Mouse (Mus musculus) MN1 (cell line): ENCODE results near the gene Glrx3.

ENCODE experiments used
- DNase-seq: peaks from one replicate; pipeline ENCODE4 v3.0.0-alpha.2; 2016; ENCODE audit warnings: low spot score

Gene Glrx3

GRCm38 (mm10) chr7:137472149-137472548 is 34.7 kb downstream of the Glrx3 start:
- DNase-seq: no peak

GRCm38 (mm10) chr7:137477950-137478620 is 40.7 kb downstream of the Glrx3 start:
- DNase-seq: peak; percentile 93

GRCm38 (mm10) chr7:137478621-137478982 is 41.2 kb downstream of the Glrx3 start:
- no peak for DNase-seq

DNA sequence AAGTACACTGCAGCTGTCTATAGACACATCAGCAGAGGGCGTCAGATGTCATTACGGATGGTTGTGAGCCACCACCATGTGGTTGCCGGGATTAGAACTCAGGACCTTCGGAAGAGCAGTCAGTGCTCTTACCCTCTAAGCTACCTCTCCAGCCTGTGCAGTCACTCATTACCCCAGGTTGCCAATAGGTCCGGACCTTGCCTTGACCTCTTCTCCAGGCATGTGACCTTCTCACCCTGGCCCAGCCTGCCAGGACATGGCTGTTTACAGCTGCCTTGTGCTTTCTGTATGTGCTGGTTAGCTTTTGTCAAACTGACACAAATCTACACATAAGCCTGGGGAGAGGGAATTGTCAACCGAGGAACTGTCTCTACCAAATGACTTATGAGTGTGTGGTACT is 43.4 kb downstream of the Glrx3 start:
- DNase-seq: no peak

DNA sequence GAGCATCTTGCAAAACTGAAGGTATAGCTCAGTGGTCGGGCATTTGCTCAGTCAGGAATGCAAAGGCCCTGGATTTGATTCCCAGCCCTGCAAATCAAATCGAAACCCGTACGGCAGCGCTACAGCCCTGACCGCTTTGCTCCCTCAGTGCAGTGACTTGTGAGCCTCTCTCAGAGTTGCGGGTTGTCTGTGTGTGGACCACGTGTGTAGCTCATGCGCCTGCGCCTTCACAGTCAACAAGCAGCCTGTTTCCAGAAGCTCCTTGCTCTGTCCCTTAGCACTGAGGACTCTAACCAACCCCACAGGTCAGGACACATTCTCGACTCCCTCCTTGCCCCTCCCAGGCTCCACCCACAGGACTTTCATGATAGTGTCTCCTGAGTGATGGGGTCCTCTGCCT is 46.6 kb downstream of the Glrx3 start:
- DNase-seq: no peak

DNA sequence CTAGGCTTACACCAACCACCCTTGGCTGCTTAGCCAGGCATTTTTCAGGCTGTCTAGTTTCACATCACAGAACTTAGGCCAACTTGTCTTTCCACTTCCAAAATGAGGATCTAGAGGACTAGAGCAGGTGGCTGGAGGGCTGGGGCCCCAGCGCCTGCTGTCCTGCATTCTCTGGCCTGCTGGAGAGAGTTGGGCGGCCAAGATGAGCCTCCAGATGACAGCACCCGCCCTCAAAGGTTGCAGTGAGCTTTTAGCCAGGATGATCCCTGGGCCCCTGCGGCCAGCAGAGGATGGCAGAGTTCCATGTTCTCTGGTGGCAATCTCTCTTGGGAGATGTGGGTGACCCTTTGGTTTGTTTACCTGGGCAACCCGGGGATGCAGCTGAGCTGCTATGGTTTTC is 51.0 kb downstream of the Glrx3 start:
- DNase-seq: no peak

DNA sequence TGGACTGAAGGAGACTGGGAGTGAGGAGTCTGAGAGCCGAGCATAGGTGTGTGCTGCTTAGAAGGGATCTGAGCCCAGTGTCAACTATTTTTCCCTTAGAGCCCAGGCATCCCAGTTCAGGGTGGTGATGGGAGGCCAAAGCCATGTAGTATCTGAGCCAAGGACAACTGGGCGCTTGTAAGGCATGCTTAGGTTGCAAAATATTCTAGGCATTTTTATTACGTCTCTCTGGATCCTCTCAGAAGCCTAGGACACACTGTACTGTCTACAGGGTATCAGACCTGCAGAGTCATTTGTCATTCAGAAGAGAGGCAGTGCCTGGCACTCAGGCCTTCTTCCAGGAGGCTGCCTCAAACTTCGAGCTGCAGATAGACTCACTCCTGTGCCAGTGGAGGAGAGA is 53.3 kb downstream of the Glrx3 start:
- DNase-seq: no peak

DNA sequence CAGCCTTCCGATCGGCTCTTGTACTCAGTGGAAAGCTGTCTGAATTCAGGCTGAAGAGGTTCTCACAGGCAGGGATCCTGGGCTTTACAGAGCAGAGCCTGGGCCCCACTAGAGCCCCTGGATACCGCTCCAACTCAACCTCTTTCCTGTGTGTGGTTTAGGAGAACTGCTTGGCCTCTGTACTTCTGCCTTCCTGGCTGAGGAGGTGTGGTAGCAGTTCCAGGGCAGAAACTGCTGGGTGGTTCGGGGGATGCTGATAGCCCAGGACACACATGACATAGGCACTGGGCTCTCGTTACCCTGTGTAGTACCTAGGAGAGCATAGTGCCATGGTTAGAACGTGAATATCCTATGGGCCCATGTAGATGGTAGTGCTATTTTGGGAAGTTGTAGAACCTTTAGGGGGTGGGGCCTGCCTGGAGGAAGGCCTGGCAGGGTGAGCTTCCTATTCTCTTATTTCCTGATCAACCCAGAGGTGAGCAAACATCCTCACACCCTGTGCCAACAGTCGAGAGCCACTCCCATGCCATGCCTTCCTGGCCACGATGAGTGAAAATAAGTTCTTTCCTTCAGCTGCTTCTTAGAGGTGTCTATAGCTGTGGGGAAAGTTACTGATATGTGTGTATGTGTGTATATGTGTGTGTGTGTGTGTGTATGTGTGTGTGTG is 55.0 kb downstream of the Glrx3 start:
- no peak for DNase-seq

- DNase-seq: no peak
Measured at GRCm38 (mm10) chr7:137498736-137499135, 61.3 kb downstream of the Glrx3 start.

DNA sequence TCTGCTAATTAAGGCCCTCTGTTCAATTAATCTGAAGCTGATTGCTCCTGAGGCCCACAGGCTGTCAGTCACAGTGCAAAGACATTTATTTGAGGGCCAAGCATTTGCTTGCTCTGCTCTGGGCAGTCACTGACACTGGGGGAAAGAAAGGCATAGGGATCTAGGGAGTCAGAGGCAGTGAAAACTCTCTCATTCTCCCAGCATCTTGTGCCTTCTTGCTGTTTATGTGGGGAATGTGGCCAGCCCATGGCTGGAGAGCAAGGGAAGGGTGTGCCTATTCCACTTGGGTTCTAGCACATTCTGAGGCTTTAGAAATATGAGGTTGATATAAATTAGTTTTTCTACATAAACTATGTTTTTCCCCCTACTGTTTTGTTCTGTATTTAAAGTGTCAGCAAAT is 80.2 kb downstream of the Glrx3 start:
- DNase-seq: no peak

- DNase-seq: no peak
Measured at GRCm38 (mm10) chr7:137518028-137518576, 80.7 kb downstream of the Glrx3 start.
